ENCODE assay signal across 16 mouse cellular contexts in the genomic region with DNA sequence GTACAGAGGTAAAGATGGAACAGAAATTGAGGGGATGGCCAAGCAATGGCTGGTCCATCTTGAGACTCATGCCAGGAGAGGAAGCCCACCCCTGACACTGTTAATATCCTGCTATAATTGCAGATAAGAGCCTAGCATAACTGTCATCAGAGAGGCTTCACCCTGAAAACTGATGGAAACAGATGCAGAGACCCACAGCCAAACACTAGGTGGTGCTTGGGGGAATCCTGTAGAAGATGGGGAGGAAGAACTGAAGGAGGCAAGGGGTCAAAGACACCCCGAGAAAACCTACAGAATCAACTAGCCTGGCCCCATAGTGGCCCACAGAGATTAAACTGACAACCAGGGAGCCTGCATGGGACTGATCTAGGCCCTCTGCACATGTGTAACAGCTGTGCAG.
"Had no signal": no experiment of that assay in that cellular context is flagged by ENCODE, and none has a peak within 500 bp of the region (broad histone marks: within the 10 kb centered on the region; RNA-seq: fewer than 3 reads in every experiment).

No protein-coding gene starts in this region.

- ATAC-seq: hindbrain, postnatal 0 days; intestine, embryonic 15.5 days; intestine, postnatal 0 days had no signal

- DNase-seq: gastrocnemius, adult 2 months; gastrocnemius, postnatal 10 days; gastrocnemius, postnatal 25 days; heart, adult 18-20 months; heart, postnatal 14 days; heart, postnatal 36 days; kidney, adult 18-20 months; kidney, adult 8-10 months; kidney, postnatal 10 days; kidney, postnatal 25 days; kidney, postnatal 4 days; liver; liver, embryonic 13.5 days had no signal
